Mouse (Mus musculus) right cerebral cortex, adult 18-20 months (tissue): ENCODE results near the gene Nrm.

ENCODE experiments used
- DNase-seq: peaks from one replicate; pipeline ENCODE4 v3.0.0; 2022; ENCODE audit warnings: mixed read lengths

The Nrm gene

DNA sequence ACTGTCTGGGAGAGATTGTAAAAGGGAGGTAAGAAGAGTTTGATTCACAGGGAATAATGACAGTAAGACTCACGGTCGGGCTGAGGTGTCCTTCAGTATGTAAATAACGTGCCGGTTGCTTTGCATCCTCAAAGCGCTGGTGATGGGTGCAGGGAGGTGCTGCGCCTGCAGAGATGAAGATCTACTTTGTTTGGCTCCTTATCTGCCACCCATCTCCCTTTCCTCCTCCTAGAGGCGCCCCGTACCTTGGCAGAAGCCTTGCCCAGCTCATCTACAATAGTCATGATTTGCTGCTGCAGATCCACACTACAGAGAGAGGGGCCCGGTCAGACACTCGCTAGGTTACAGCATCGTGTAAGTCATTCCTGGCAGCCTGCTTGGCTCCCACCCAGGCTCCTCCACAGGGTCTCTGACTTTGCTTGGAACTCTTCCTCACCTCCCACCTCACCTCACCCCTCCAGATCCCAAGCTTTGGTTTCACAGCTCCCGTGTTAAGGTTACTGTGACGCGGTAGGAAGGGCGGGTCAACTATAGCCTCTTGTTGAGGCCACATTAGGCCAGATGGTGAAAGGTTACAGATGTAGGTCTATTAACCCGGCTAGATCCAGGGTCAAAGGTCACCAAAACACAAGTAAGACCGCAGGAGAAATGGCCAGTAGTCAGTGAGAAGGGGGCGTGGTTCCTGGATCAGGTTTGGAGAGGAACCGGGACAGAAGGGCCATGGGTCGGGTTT is 48.2 kb downstream of the Nrm start:
- DNase-seq, result no peak

DNA sequence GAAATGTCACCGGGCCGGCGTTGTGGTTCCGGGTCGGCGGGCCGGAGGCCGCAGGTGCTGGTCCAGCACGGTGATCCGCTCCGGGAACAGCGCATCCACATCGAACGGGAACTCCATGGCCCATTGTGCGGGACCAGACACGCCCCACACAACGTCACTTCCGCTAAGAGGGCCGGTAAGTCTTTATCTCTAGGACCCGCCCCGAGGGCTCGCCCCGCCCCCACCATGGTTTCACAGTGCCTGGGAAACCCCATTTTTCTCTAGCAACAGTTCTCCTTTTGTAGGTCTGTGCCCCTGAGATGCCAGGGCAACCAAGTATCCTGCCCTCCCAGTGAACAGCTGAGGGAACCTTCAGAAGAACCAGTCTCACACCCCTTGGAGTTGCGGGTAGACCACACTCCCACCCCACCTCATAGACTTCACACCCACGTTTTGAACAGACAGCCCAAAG is 48.8 kb downstream of the Nrm start, which contains the start of gene Atat1:
Gene Atat1 (minus strand): TSS at position 157 of the 451 bp plus-strand sequence.
- DNase-seq, result peak; percentile 94

DNA sequence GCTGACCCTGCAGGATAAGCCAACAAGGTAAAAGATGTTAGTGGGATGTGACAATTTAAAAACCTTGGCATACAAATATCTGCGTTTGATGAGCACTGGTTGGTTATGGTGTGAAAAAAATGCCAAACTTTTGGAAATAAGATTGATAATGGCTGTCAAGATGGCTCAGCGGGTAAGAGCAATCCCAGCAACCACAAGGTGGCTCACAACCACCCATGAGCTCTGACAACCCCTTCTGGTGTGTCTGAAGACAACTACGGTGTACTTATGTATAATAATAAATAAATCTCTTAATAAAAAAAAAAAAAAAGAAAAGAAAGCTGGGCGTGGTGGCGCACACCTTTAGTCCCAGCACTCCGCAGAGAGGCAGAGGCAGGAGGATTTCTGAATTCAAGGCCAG is 53.9 kb downstream of the Nrm start:
- no peak for DNase-seq
